In the genomic region with DNA sequence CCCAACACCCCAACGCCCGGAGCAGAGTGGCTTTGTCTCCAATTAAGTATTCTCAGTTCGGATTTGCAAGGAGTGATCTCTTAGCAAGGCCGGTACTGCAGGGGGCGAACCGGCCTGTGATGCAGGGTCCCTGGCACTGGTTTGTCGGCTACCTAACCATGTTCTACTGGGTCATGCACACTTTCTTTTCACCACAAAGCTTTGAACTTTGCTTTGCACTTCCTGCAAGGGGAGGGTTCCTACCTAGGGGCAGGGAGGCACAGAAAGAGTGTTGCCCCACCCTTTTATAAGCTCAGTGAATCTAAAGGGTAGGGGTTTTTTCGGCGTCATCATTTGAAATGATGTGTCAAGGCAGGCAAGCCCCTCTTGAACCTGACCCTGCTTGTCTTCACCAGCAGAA, we compare ENCODE assay signal across 8 mouse cellular contexts.
DNase-seq lines count a peak whose midpoint lies in the region; ATAC-seq and TF ChIP-seq lines count a peak whose summit lies in the region.
"Had no signal": no experiment of that assay in that cellular context is flagged by ENCODE, and none has a peak within 500 bp of the region (broad histone marks: within the 10 kb centered on the region; RNA-seq: fewer than 3 reads in every experiment).

No protein-coding gene starts in this region.

- peak overlapping the region; percentile 57 for H3K4me2 ChIP-seq in forebrain, embryonic 16.5 days (ENCODE audit: low read length)
- peak overlapping the region; percentile 59 for H3K4me2 ChIP-seq in midbrain, embryonic 14.5 days (ENCODE audit: low read length)
- no peak overlapping the region for H3K4me2 ChIP-seq in lung, postnatal 0 days (replicated peaks; ENCODE audit: low read depth, low read length)

- no peaks in the 10 kb centered on the region for H3K36me3 ChIP-seq in forebrain, embryonic 16.5 days (ENCODE audit: control insufficient read depth, insufficient read depth)
- H3K36me3 ChIP-seq in midbrain, embryonic 14.5 days (ENCODE audit: control insufficient read depth, insufficient read depth, low read length), result no peaks in the 10 kb centered on the region
- H3K36me3 ChIP-seq in lung, postnatal 0 days (ENCODE audit: insufficient read depth, low read length), result no peaks in the 10 kb centered on the region
- H3K36me3 ChIP-seq: liver, embryonic 15.5 days had no signal

- H3K27me3 ChIP-seq in forebrain, embryonic 16.5 days (replicated peaks; ENCODE audit: control insufficient read depth, insufficient read depth, low read length), result no peaks in the 10 kb centered on the region
- no peaks in the 10 kb centered on the region for H3K27me3 ChIP-seq in midbrain, embryonic 14.5 days (ENCODE audit: control insufficient read depth, insufficient read depth, low read length)
- no peaks in the 10 kb centered on the region for H3K27me3 ChIP-seq in lung, postnatal 0 days (replicated peaks; ENCODE audit: insufficient read depth, low read length)

- TF ChIP-seq CTCF in lung, postnatal 0 days (IDR thresholded peaks at IDR 0.05), result no peak

- DNase-seq in retina, embryonic 14.5 days (ENCODE audit: low spot score), result peak; percentile 15
- DNase-seq in retina, postnatal 1 day, result no peak
- DNase-seq in midbrain, embryonic 14.5 days, result peak; percentile 45
- DNase-seq in testis, postnatal 10 days (ENCODE audit: low spot score), result no peak
- DNase-seq in ovary, postnatal 10 days (ENCODE audit: low spot score), result no peak
- no peak for DNase-seq in lung, postnatal 0 days (ENCODE audit: low spot score)

- 0 out of 2 replicates have a peak, but pooled peaks have one; percentile 34 for ATAC-seq in forebrain, embryonic 16.5 days
- ATAC-seq in midbrain, embryonic 14.5 days (ENCODE audit: low FRiP score, low TSS enrichment), result no peak
- no peak for ATAC-seq in lung, postnatal 0 days

- H3K9me3 ChIP-seq in forebrain, embryonic 16.5 days (ENCODE audit: control insufficient read depth, low read length), result no peaks in the 10 kb centered on the region
- H3K9me3 ChIP-seq in midbrain, embryonic 14.5 days (ENCODE audit: control insufficient read depth, low read length), result no peaks in the 10 kb centered on the region
- H3K9me3 ChIP-seq in lung, postnatal 0 days (ENCODE audit: low read length), result no peaks in the 10 kb centered on the region
- H3K9me3 ChIP-seq: liver, embryonic 15.5 days had no signal

- no peak for TF ChIP-seq EP300 in lung, postnatal 0 days (IDR thresholded peaks at IDR 0.05)

- WGBS in forebrain, embryonic 16.5 days, result 9% methylated on average over 9 of the region's 9 CpGs
- 7% methylated on average over 9 of the region's 9 CpGs for WGBS in midbrain, embryonic 14.5 days
- WGBS in lung, postnatal 0 days, result 30% methylated on average over 9 of the region's 9 CpGs

- H3K27ac ChIP-seq in forebrain, embryonic 16.5 days (ENCODE audit: low read length), result no peak overlapping the region
- no peak overlapping the region for H3K27ac ChIP-seq in midbrain, embryonic 14.5 days (replicated peaks; ENCODE audit: low read depth, low read length)
- H3K27ac ChIP-seq in lung, postnatal 0 days (ENCODE audit: low read length), result no peak overlapping the region
- H3K27ac ChIP-seq: liver, embryonic 15.5 days had no signal

- H3K4me3 ChIP-seq in forebrain, embryonic 16.5 days (replicated peaks; ENCODE audit: low read length), result no peak overlapping the region
- no peak overlapping the region for H3K4me3 ChIP-seq in midbrain, embryonic 14.5 days (replicated peaks; ENCODE audit: low read depth, low read length)
- H3K4me3 ChIP-seq in lung, postnatal 0 days (ENCODE audit: low read depth, low read length), result no peak overlapping the region

- peaks cover 16% of the 10 kb centered on the region for H3K4me1 ChIP-seq in forebrain, embryonic 16.5 days (replicated peaks; ENCODE audit: control insufficient read depth, insufficient read depth, low read length)
- H3K4me1 ChIP-seq in midbrain, embryonic 14.5 days (ENCODE audit: control insufficient read depth, insufficient read depth, low read length), result peaks cover 21% of the 10 kb centered on the region
- H3K4me1 ChIP-seq in lung, postnatal 0 days (ENCODE audit: insufficient read depth, low read depth, low read length), result peaks cover 7% of the 10 kb centered on the region; the same call in 1 of the 2 replicates

- no peak overlapping the region for H3K9ac ChIP-seq in forebrain, embryonic 16.5 days (replicated peaks; ENCODE audit: low read depth, low read length)
- H3K9ac ChIP-seq in midbrain, embryonic 14.5 days (replicated peaks; ENCODE audit: low read length), result no peak overlapping the region
- no peak overlapping the region for H3K9ac ChIP-seq in lung, postnatal 0 days (replicated peaks; ENCODE audit: low read depth)
- H3K9ac ChIP-seq: liver, embryonic 15.5 days had no signal

Comparison
In these comparisons a context has a peak if more than half of its experiments do, and no peak if none do; other contexts are left out.
1. DNase-seq: peak in retina, embryonic 14.5 days (single experiment) and midbrain, embryonic 14.5 days (single experiment); none in retina, postnatal 1 day (single experiment), testis, postnatal 10 days (single experiment), ovary, postnatal 10 days (single experiment) and lung, postnatal 0 days (single experiment).